Mouse (Mus musculus) hindbrain, postnatal 0 days (tissue): ENCODE measurements at regions not wholly inside any gene's neighbourhood (a gene's known extent, or its start where the extent isn't known, plus 50 kb on each side); places are given as distances from the start of the nearest gene placed in this dataset.
A peak's percentile ranks its signal among the peaks of the same experiment; 100 is the strongest.

ENCODE experiments used
- ATAC-seq: fragments of 200-750 bp; cut with Nextera tagmentation; 2 replicates; pipeline ENCODE4 v1.8.0; 2017; ENCODE audit warnings: mild to moderate bottlenecking, moderate TSS enrichment, moderate library complexity
- DNase-seq: peaks from one replicate; pipeline ENCODE4 v3.0.0-alpha.2; 2015; ENCODE audit warnings: low spot score
- H3K27ac ChIP-seq: fragments of 300-500 bp; sonication (generic); 2 replicates; pipeline ENCODE4 v1.5.1; 2014; ENCODE audit warnings: mild to moderate bottlenecking
- H3K27me3 ChIP-seq: fragments of 300-500 bp; sonication (generic); 2 replicates; pipeline ENCODE4 v1.6.1; 2014; ENCODE audit warnings: low read length, mixed read lengths; ENCODE audit not compliant: insufficient read depth
- H3K36me3 ChIP-seq: fragments of 300-500 bp; sonication (generic); 2 replicates; pipeline ENCODE4 v1.6.1; 2014; ENCODE audit warnings: low read length, mixed read lengths; ENCODE audit not compliant: insufficient read depth
- H3K4me1 ChIP-seq: fragments of 300-500 bp; sonication (generic); 2 replicates; pipeline ENCODE4 v1.6.1; 2014; ENCODE audit warnings: antibody characterized with exemption, low read length, mixed read lengths; ENCODE audit not compliant: insufficient read depth
- H3K4me2 ChIP-seq: fragments of 300-500 bp; sonication (generic); 2 replicates; pipeline ENCODE4 v1.6.1; 2014; ENCODE audit warnings: low read depth, mild to moderate bottlenecking, low read length, moderate library complexity, mixed read lengths
- H3K4me3 ChIP-seq: fragments of 300-500 bp; sonication (generic); 2 replicates; pipeline ENCODE4 v1.5.1; 2014; ENCODE audit warnings: low read length
- H3K9ac ChIP-seq: fragments of 300-500 bp; sonication (generic); replicated peaks from 2 replicates; pipeline ENCODE4 v1.6.1; 2014; ENCODE audit warnings: mild to moderate bottlenecking, low read length, moderate library complexity, mixed read lengths
- H3K9me3 ChIP-seq: fragments of 300-500 bp; sonication (generic); 2 replicates; pipeline ENCODE4 v1.6.1; 2016; ENCODE audit warnings: low read length, mixed read lengths
- CTCF ChIP-seq: IDR thresholded peaks from 2 replicates; pipeline ENCODE4 v1.5.1; 2016; ENCODE audit warnings: antibody characterized with exemption, control low read depth, low read depth
- WGBS: fragments of 180-500 bp; shearing (Covaris S2); extraction: QIAGEN DNeasy Blood & Tissue Kit; methylation state at CpG from one replicate; pipeline ENCODE4 v1.1.7; 2014; 5-methylcytosine and 5-hydroxymethylcytosine counted together

DNA sequence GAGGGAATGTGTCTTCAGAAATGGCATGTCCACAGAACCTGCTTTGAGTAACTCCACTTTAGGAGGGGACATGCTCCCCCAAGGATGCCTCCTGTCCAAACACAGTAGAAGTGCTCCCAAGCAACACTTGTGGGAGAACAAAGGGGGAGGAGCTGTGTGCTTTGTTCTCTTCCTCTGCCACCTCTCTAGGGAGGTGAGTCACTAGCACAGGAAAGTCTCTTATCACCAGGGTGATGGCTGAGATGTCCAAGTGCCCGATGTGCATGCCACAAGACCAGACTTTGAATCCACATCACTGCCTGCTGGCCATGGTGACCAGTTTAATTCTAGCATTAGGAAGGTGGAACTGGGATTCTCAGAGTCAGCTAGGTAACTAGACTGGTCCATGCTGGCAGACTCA, 214.1 kb downstream of the Uaca start:
- Histone ChIP-seq H3K4me2 (no peak overlapping the region), H3K36me3 (no peaks in the 10 kb centered on the region), H3K27me3 (no peaks in the 10 kb centered on the region), H3K4me3 (no peak overlapping the region), H3K27ac (no peak overlapping the region), H3K9ac (no peak overlapping the region), H3K4me1 (no peaks in the 10 kb centered on the region), H3K9me3 (no peaks in the 10 kb centered on the region; the same call in 1 of the 2 replicates)
- no peak for TF ChIP-seq CTCF
- 59% methylated on average over 1 of the region's 1 CpGs for WGBS
- DNase-seq: no peak
- ATAC-seq: no peak

DNA sequence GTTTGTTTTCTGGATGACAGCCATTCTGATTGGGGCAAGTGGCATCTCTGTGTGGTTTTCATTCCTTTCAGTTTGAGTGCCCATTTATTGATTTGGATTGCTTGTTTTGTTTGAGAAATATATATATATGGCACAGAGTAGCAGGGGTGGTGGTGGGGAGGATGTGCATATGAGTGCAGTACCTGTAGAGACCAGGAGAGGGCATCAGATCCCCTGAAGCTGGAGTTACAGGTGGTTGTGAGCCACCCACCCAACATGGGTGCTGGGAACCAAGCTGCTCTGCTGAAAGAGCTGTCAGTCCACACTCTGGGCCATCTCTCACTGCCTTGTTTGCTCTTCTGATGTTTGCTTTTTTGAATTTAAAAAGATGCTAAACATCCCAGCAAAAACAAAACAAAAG, 216.7 kb downstream of the Uaca start:
- Histone ChIP-seq H3K27ac (no peak overlapping the region), H3K4me3 (no peak overlapping the region), H3K36me3 (no peaks in the 10 kb centered on the region), H3K4me1 (no peaks in the 10 kb centered on the region; the same call in 1 of the 2 replicates), H3K4me2 (no peak overlapping the region), H3K27me3 (no peaks in the 10 kb centered on the region), H3K9ac (no peak overlapping the region), H3K9me3 (no peaks in the 10 kb centered on the region; the same call in 1 of the 2 replicates)
- ATAC-seq: no peak
- no peak for DNase-seq
- TF ChIP-seq CTCF: peak; percentile 40

DNA sequence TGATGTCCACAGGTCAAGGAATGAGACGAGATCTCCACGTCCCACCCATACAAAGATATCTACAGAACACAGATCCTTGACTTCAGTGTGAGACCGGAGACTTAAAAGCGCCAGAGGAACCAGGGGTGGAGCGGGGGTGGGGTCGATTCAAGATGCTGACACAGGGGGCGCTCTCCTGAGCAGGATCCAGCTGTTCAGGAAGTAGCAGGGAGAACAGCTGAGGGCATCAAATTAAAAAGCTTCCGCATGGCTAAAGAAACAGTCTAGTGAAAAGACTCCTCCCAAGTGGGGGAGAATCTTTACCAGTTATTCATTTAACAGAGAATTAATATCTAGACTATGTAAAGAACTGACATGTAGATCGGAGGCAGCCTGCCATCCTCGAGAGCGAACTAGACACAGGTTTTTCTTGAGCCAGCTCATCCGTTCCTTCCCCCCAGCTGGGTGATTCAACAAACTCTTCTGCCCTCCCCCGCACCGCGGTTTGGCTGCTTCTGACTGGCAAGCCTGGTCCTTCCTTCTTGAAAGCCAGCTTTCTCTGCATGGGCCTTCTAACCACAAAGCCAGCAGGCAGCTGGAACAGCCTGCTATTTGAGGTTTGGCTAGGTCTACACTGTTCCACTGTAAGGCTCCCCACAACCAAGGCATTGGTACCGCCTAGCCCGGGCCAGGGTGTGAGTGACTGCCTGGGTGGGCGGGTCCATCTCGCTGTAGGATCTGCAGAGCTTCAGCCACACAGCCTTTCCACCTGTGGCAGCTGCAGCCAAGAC, 218.6 kb downstream of the Uaca start:
- Histone ChIP-seq H3K27me3 (no peaks in the 10 kb centered on the region), H3K27ac (0 out of 2 replicates have a peak overlapping the region, but pooled peaks have one; percentile 11), H3K4me2 (no peak overlapping the region), H3K9ac (no peak overlapping the region), H3K4me1 (no peaks in the 10 kb centered on the region; the same call in 1 of the 2 replicates), H3K36me3 (no peaks in the 10 kb centered on the region), H3K9me3 (no peaks in the 10 kb centered on the region; the same call in 1 of the 2 replicates), H3K4me3 (no peak overlapping the region)
- ATAC-seq (peak; percentile 79), DNase-seq (peak; percentile 63)
- TF ChIP-seq CTCF: 0 out of 2 replicates have a peak, but pooled peaks have one; percentile 22
- 57% methylated on average over 19 of the region's 19 CpGs for WGBS

DNA sequence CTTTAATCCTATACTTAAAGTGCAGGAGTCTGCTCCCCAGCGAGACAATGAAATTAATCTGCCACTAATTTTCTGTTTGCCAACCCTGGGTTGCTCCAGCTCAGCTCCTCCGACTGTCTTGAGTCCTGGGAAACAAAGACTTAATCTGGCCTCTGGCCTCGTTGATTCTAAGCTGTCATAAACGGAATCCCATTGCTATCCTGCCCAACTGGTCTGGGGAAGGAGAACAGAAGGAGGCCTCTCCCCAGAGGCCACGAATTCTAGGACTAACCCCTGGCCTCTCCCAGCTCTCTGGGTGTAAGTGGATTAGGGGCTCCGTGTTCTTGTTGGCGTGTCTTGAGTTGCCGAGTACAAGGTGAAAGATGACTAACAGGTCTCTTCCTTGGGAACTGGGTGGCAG, 219.8 kb downstream of the Uaca start:
- Histone ChIP-seq H3K4me2 (no peak overlapping the region), H3K36me3 (no peaks in the 10 kb centered on the region), H3K9me3 (no peaks in the 10 kb centered on the region; the same call in 1 of the 2 replicates), H3K27me3 (no peaks in the 10 kb centered on the region), H3K27ac (no peak overlapping the region), H3K9ac (no peak overlapping the region), H3K4me3 (no peak overlapping the region), H3K4me1 (no peaks in the 10 kb centered on the region; the same call in 1 of the 2 replicates)
- no peak for ATAC-seq
- 76% methylated on average over 8 of the region's 8 CpGs for WGBS
- no peak for DNase-seq
- TF ChIP-seq CTCF: no peak

DNA sequence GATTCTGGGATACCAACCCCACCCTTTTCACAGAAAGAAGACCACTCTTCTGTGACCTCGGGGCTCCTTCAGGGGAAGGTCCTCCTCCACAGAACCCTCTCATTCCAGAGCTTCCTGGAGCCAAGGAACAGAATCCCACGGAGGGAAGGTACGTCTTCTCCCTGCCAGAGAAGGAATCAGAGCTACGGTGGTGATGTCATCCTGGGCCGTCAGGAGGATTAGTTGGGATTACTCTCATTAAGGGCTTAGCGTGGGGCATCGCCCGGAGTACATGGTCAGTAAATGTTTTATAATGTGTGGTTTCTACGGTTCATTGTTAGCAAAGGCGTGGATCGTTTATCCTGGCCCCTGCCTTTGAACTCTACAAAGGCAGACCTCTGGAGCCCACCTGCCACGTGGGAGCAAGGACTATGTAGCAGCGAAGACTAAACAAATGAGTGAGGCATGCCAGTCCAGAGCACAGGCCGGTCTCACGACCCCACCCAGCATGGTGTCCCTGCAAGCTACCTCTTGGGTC, 221.1 kb downstream of the Uaca start:
- H3K9ac ChIP-seq: no peak overlapping the region
- TF ChIP-seq CTCF: no peak
- H3K4me2 ChIP-seq: no peak overlapping the region
- H3K9me3 ChIP-seq: no peaks in the 10 kb centered on the region; the same call in 1 of the 2 replicates
- no peak overlapping the region for H3K27ac ChIP-seq
- 53% methylated on average over 15 of the region's 15 CpGs for WGBS
- H3K4me1 ChIP-seq: no peaks in the 10 kb centered on the region; the same call in 1 of the 2 replicates
- no peak for DNase-seq
- no peak overlapping the region for H3K4me3 ChIP-seq
- H3K27me3 ChIP-seq: no peaks in the 10 kb centered on the region
- no peaks in the 10 kb centered on the region for H3K36me3 ChIP-seq
- no peak for ATAC-seq

DNA sequence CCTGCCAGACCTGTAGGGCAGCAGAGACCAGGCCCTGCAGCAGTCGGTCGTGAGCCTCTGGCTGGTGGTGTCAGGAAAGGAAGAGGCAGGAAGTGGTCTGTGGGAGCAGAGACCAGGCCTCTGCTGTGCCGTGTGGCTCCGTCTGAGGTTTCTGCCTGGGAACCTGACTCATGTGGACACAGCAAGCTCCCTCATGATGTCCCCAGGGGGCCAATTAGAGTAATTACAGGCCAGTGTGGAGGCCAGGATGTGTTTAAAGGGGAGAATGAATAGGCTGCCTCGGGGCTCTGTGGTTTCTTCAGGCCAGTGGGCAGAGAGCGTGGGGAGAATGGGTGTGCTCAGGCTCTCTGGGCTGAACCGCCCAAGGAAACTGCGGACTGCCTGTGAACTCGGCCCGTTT, 222.3 kb downstream of the Uaca start:
- Histone ChIP-seq H3K4me2 (no peak overlapping the region), H3K27ac (no peak overlapping the region), H3K4me3 (no peak overlapping the region), H3K27me3 (no peaks in the 10 kb centered on the region), H3K9ac (no peak overlapping the region), H3K36me3 (no peaks in the 10 kb centered on the region), H3K4me1 (no peaks in the 10 kb centered on the region; the same call in 1 of the 2 replicates), H3K9me3 (no peaks in the 10 kb centered on the region; the same call in 1 of the 2 replicates)
- ATAC-seq (no peak), DNase-seq (no peak)
- TF ChIP-seq CTCF: no peak
- 61% methylated on average over 10 of the region's 10 CpGs for WGBS

DNA sequence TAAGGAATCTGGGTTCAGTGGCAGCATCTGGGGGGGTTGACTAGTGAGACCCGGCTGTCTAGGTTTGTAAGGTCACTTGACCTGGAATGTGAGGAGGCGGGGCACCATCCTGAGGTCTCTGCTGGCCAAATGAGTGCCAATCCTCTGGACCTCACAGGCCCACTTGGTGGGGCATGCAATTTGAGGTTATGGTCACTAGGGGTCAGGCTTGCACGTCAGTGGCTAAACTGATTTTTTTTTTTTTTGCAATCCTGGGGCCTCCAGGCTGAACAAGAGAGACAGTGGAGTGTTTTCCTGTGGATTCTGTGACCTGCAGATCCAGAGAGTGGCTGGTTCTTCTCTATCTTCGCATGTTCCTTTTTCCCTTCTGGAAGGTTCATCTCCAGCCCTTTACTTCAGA, 225.6 kb downstream of the Uaca start:
- ATAC-seq (no peak), DNase-seq (no peak)
- Histone ChIP-seq H3K9me3 (no peaks in the 10 kb centered on the region), H3K4me3 (no peak overlapping the region), H3K27me3 (no peaks in the 10 kb centered on the region), H3K27ac (no peak overlapping the region), H3K36me3 (no peaks in the 10 kb centered on the region), H3K4me1 (no peaks in the 10 kb centered on the region), H3K9ac (no peak overlapping the region), H3K4me2 (no peak overlapping the region)
- 78% methylated on average over 4 of the region's 4 CpGs for WGBS
- TF ChIP-seq CTCF: peak; percentile 30; the same call in 1 of the 2 replicates
